Mouse (Mus musculus) midbrain, embryonic 11.5 days (tissue): ENCODE measurements around the gene Bard1. TPM values are rescaled to one million over a fixed set of nuclear protein-coding genes. Genes with fewer than 3 reads are reported as not detected.

ENCODE experiments used
- ATAC-seq: fragments of 200-750 bp; cut with Nextera tagmentation; 2 replicates; pipeline ENCODE4 v1.8.0; 2017; ENCODE audit warnings: moderate TSS enrichment, moderate library complexity; ENCODE audit not compliant: low FRiP score
- DNase-seq: peaks from one replicate; pipeline ENCODE4 v3.0.0; 2015; ENCODE audit warnings: low spot score; ENCODE audit errors: missing footprints
- H3K27ac ChIP-seq: fragments of 300-500 bp; sonication (generic); 2 replicates; pipeline ENCODE4 v1.5.1; 2014; ENCODE audit warnings: low read depth, low read length
- H3K27me3 ChIP-seq: fragments of 300-500 bp; sonication (generic); 2 replicates; pipeline ENCODE4 v1.6.1; 2014; ENCODE audit warnings: mild to moderate bottlenecking, low read length, moderate library complexity, mixed read lengths; ENCODE audit not compliant: control insufficient read depth, insufficient read depth
- H3K36me3 ChIP-seq: fragments of 300-500 bp; sonication (generic); 2 replicates; pipeline ENCODE4 v1.6.1; 2014; ENCODE audit warnings: mild to moderate bottlenecking, low read length, moderate library complexity, mixed read lengths; ENCODE audit not compliant: control insufficient read depth, insufficient read depth
- H3K4me1 ChIP-seq: fragments of 300-500 bp; sonication (generic); 2 replicates; pipeline ENCODE4 v1.6.1; 2014; ENCODE audit warnings: low read length; ENCODE audit not compliant: control insufficient read depth, insufficient read depth
- H3K4me2 ChIP-seq: fragments of 300-500 bp; sonication (generic); 2 replicates; pipeline ENCODE4 v1.6.1; 2014; ENCODE audit warnings: mild to moderate bottlenecking, moderate library complexity
- H3K4me3 ChIP-seq: fragments of 300-500 bp; sonication (generic); 2 replicates; pipeline ENCODE4 v1.5.1; 2014; ENCODE audit warnings: low read depth, low read length
- H3K9ac ChIP-seq: fragments of 300-500 bp; sonication (generic); 2 replicates; pipeline ENCODE4 v1.6.1; 2014; ENCODE audit warnings: low read length
- H3K9me3 ChIP-seq: fragments of 300-500 bp; sonication (generic); 2 replicates; pipeline ENCODE4 v1.6.1; 2016; ENCODE audit warnings: low read length; ENCODE audit not compliant: control insufficient read depth
- WGBS: fragments of 180-500 bp; shearing (Covaris S2); extraction: QIAGEN DNeasy Blood & Tissue Kit; methylation state at CpG from one replicate; pipeline ENCODE4 v1.1.7; 2014; 5-methylcytosine and 5-hydroxymethylcytosine counted together
- polyA plus RNA-seq: library from polyadenylated mRNA; unstranded; fragments of >200 nt; fragmentation: Nextera tagmentation; extraction: Ambion mirVana; gene quantifications from 2 replicates; pipeline ENCODE4 v1.2.1, GENCODE M21; 2014

Gene Bard1
- polyA plus RNA-seq, 1 experiment from 2014 or later = 2.7 TPM

GRCm38 (mm10) chr1:71022766-71023165, 80.2 kb downstream of the Bard1 start:
- WGBS = 88% methylated on average over 5 of the region's 5 CpGs
- Histone ChIP-seq H3K36me3 (no peaks in the 10 kb centered on the region), H3K4me3 (no peak overlapping the region), H3K27ac (no peak overlapping the region), H3K4me1 (no peaks in the 10 kb centered on the region), H3K9me3 (no peaks in the 10 kb centered on the region), H3K9ac (no peak overlapping the region), H3K27me3 (no peaks in the 10 kb centered on the region), H3K4me2 (no peak overlapping the region)
- DNase-seq = no peak
- ATAC-seq = no peak

- Histone ChIP-seq H3K4me2 (no peak overlapping the region), H3K36me3 (no peaks in the 10 kb centered on the region), H3K4me1 (no peaks in the 10 kb centered on the region), H3K27ac (no peak overlapping the region), H3K9me3 (no peaks in the 10 kb centered on the region), H3K9ac (no peak overlapping the region), H3K27me3 (no peaks in the 10 kb centered on the region), H3K4me3 (no peak overlapping the region)
- no peak for ATAC-seq
- DNase-seq = no peak
These were observed 88.6 kb downstream of the Bard1 start for GRCm38 (mm10) chr1:71014345-71014744.

DNA sequence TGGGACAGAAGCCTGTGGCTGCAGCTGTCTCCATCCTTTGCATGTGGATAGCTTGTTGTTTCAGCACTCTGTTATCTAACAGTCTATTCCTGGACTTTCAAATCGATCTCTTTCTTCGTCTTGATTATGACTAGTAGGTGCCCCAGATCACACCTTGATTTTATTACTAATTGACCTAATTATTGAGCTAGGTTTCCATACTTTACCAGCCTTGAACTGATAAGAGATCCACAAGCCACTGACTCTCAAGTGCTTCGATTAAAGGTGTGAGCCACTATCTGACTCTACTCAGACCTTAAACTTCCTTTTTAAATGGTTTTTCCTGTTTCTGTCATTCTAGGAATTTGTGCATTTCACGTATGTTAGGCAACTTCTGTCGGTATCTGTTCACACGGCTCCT, 96.9 kb downstream of the Bard1 start:
- no peak for DNase-seq
- no peak overlapping the region for H3K9ac ChIP-seq
- 89% methylated on average over 6 of the region's 6 CpGs for WGBS
- no peak overlapping the region for H3K4me3 ChIP-seq
- H3K9me3 ChIP-seq = no peaks in the 10 kb centered on the region
- H3K27ac ChIP-seq = no peak overlapping the region
- H3K27me3 ChIP-seq = no peaks in the 10 kb centered on the region
- no peaks in the 10 kb centered on the region for H3K36me3 ChIP-seq
- H3K4me1 ChIP-seq = no peaks in the 10 kb centered on the region
- no peak overlapping the region for H3K4me2 ChIP-seq
- no peak for ATAC-seq

DNA sequence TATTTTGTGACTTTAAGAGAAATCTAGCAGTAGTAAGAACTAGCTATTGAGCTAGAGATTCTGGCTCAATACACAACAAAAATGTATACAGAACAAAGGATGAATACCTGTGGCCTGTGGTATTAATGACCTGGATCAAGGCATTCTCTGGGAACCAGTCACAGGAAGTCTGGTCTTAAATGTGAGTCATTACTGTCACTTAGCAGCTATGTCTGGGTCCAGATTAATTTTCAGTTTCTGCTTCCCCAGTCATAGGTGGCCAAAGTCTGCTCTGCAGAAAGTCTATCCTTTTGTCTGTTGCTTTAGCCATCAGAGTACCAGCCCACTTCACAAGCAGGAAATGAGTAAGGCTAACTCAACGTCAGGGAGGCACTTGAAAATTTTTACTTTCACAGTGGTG, 98.8 kb downstream of the Bard1 start:
- no peak overlapping the region for H3K27ac ChIP-seq

DNA sequence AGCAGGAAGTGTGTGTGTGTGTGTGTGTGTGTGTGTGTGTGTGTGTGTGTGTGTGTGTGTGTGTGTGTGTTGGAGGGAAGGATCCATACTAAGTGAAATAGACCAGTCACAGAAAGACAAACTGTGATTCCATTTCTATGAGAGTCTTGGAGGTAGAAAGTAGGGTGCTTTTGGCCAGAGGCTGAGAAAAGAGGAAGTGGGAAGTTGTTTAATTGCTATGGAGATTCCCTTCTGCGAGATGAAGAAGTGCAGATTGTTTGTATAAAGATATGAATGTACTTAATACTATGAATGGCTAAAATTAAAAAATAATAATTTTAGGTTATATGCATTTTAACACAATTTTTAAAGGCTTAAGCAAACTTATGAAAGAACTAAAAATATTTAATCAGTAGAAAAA, 99.2 kb downstream of the Bard1 start:
- ATAC-seq (no peak), DNase-seq (no peak)
- Histone ChIP-seq H3K27ac (no peak overlapping the region), H3K4me2 (no peak overlapping the region), H3K9ac (no peak overlapping the region), H3K27me3 (no peaks in the 10 kb centered on the region), H3K4me3 (no peak overlapping the region), H3K9me3 (no peaks in the 10 kb centered on the region), H3K36me3 (no peaks in the 10 kb centered on the region), H3K4me1 (no peaks in the 10 kb centered on the region)
- WGBS = 91% methylated on average over 1 of the region's 1 CpGs

More for the DNA sequence above, 98.8 kb downstream of the Bard1 start:
- no peak overlapping the region for H3K4me3 ChIP-seq
- ATAC-seq (no peak), DNase-seq (no peak)
- no peak overlapping the region for H3K4me2 ChIP-seq
- no peaks in the 10 kb centered on the region for H3K9me3 ChIP-seq
- no peaks in the 10 kb centered on the region for H3K36me3 ChIP-seq
- no peaks in the 10 kb centered on the region for H3K27me3 ChIP-seq
- H3K9ac ChIP-seq = no peak overlapping the region
- WGBS = 69% methylated on average over 1 of the region's 1 CpGs
- no peaks in the 10 kb centered on the region for H3K4me1 ChIP-seq

DNA sequence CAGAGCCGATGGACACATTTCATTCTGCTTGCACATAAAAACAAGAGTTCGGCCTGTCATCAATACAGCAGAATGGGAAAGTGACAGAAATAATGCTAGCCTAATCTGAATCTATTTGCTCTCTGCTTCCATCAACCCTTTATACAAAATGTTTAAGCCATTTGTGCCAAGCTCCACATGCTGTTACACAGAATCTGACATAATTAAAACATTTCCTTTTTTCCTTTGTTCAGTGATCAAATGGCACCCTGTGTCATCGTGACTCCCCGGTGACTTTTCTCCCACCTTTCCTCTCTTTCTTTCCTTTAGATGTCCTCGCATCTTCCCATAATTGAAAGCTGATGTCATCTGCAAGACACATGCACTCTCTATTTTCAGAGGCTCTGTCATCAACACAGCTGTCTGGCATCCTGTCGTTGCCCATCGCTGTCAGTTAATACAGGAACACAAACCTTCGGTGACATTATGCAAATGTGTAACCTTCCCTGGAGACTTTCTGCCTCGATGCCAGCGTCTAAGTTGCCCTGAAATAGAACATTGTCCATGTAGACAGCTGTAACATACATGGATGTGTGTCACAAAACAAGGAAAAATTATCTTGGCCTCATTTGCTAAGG, 105.5 kb downstream of the Bard1 start:
- H3K4me2 ChIP-seq = no peak overlapping the region
- no peaks in the 10 kb centered on the region for H3K27me3 ChIP-seq
- 71% methylated on average over 10 of the region's 10 CpGs for WGBS
- H3K36me3 ChIP-seq = no peaks in the 10 kb centered on the region
- no peak overlapping the region for H3K9ac ChIP-seq
- H3K4me3 ChIP-seq = no peak overlapping the region
- no peaks in the 10 kb centered on the region for H3K9me3 ChIP-seq
- no peak for ATAC-seq
- no peaks in the 10 kb centered on the region for H3K4me1 ChIP-seq
- no peak for DNase-seq
- no peak overlapping the region for H3K27ac ChIP-seq

DNA sequence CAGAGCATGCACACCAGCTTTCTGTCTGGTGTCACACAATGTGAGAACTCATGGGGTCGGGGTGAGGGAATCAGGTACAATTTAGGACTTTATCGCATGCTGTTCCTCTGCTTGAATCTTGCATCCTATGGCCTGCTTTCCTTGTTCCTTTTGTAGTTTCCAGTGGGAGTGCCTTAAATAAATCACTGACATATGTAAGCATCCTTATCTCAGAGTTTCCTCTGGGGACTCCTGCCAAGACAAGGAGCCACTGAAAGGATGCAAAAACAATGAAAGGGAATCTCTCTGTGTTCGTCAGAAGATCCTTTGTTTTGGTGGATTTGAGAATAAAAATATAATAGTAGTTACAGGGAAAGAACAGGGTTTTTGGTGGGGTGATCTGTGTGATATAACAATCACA, 106.2 kb downstream of the Bard1 start:
- Histone ChIP-seq H3K27ac (no peak overlapping the region), H3K27me3 (no peaks in the 10 kb centered on the region), H3K9ac (no peak overlapping the region), H3K36me3 (no peaks in the 10 kb centered on the region), H3K9me3 (no peaks in the 10 kb centered on the region), H3K4me2 (no peak overlapping the region), H3K4me3 (no peak overlapping the region), H3K4me1 (no peaks in the 10 kb centered on the region)
- DNase-seq (no peak), ATAC-seq (no peak)
- WGBS = 77% methylated on average over 3 of the region's 3 CpGs
